Mouse (Mus musculus): Measurements from ENCODE around the gene Amy2a4.
"Not testable (repeated sequence)": the region's sequence is repeated elsewhere in the genome, so short reads cannot be mapped to it uniquely, and the experiment has no call there.

Gene Amy2a4

GRCm38 (mm10) chr3:113291349-113291748 is at the start of gene Amy2a4:
Gene Amy2a4, minus strand, starts transcription at chr3:113291449.
- DNase-seq: not testable (repeated sequence)

GRCm38 (mm10) chr3:113323952-113324351 is 32.7 kb upstream of the Amy2a4 start, which contains the start of gene Amy2a3:
Gene Amy2a3, minus strand, starts transcription at chr3:113324052.
- not testable (repeated sequence) for DNase-seq

- DNase-seq: not testable (repeated sequence)
Observed at GRCm38 (mm10) chr3:113312937-113313336, 21.7 kb upstream of the Amy2a4 start.

GRCm38 (mm10) chr3:113280285-113280684 is 11.0 kb downstream of the Amy2a4 start:
- not testable (repeated sequence) for DNase-seq

GRCm38 (mm10) chr3:113279586-113279985 is 11.7 kb downstream of the Amy2a4 start:
- not testable (repeated sequence) for DNase-seq

GRCm38 (mm10) chr3:113258737-113259136 is 32.5 kb downstream of the Amy2a4 start, which contains the start of gene Amy2a5:
Gene Amy2a5, minus strand, starts transcription at chr3:113258837.
- DNase-seq: not testable (repeated sequence)

Data from spleen, adult 18-20 months (tissue).